23 mouse cellular contexts compared by ENCODE assay signal in genomic region chr3:146570148-146570782, GRCm38 (mm10). TPM values are rescaled to one million over a fixed set of nuclear protein-coding genes. Genes with fewer than 3 reads are reported as not detected.
DNase-seq lines count a peak whose midpoint lies in the region; ATAC-seq and TF ChIP-seq lines count a peak whose summit lies in the region.
"Had no signal": no experiment of that assay in that cellular context is flagged by ENCODE, and none has a peak within 500 bp of the region (broad histone marks: within the 10 kb centered on the region; RNA-seq: fewer than 3 reads in every experiment).

Gene Uox (plus strand): TSS chr3:146570426.

- H3K27me3 ChIP-seq in forebrain, embryonic 11.5 days (ENCODE audit: control insufficient read depth, insufficient read depth, low read length): no peaks in the 10 kb centered on the region
- no peaks in the 10 kb centered on the region for H3K27me3 ChIP-seq in forebrain, postnatal 0 days (ENCODE audit: insufficient read depth, low read length)
- no peaks in the 10 kb centered on the region for H3K27me3 ChIP-seq in intestine, embryonic 16.5 days (replicated peaks; ENCODE audit: control insufficient read depth, insufficient read depth, low read length)
- no peaks in the 10 kb centered on the region for H3K27me3 ChIP-seq in liver, embryonic 12.5 days (replicated peaks)
- H3K27me3 ChIP-seq in liver, embryonic 16.5 days (ENCODE audit: control insufficient read depth, insufficient read depth, low read depth, low read length): no peaks in the 10 kb centered on the region
- H3K27me3 ChIP-seq: CH12.LX; embryonic facial prominence, embryonic 13.5 days; forebrain, embryonic 13.5 days; heart, embryonic 13.5 days; hindbrain, embryonic 12.5 days; Patski had no signal

- no peak within 1 kb of the TSS for H3K9ac ChIP-seq in forebrain, embryonic 11.5 days (ENCODE audit: low read length)
- no peak within 1 kb of the TSS for H3K9ac ChIP-seq in forebrain, postnatal 0 days
- no peak within 1 kb of the TSS for H3K9ac ChIP-seq in intestine, embryonic 16.5 days (ENCODE audit: low read depth, low read length)
- no peak within 1 kb of the TSS for H3K9ac ChIP-seq in liver, embryonic 12.5 days
- H3K9ac ChIP-seq in liver, embryonic 16.5 days (ENCODE audit: low read depth, low read length): no peak within 1 kb of the TSS
- H3K9ac ChIP-seq: embryonic facial prominence, embryonic 13.5 days; forebrain, embryonic 13.5 days; heart, embryonic 13.5 days; hindbrain, embryonic 12.5 days had no signal

- no peak for TF ChIP-seq CTCF in forebrain, postnatal 0 days (IDR thresholded peaks at IDR 0.05; ENCODE audit: low read depth)

- no peaks in the 10 kb centered on the region for H3K36me3 ChIP-seq in forebrain, embryonic 11.5 days (ENCODE audit: control insufficient read depth, insufficient read depth, low read length)
- H3K36me3 ChIP-seq in forebrain, postnatal 0 days (ENCODE audit: insufficient read depth): no peaks in the 10 kb centered on the region
- H3K36me3 ChIP-seq in intestine, embryonic 16.5 days (ENCODE audit: control insufficient read depth, insufficient read depth, low read length): no peaks in the 10 kb centered on the region
- no peaks in the 10 kb centered on the region for H3K36me3 ChIP-seq in liver, embryonic 12.5 days
- no peaks in the 10 kb centered on the region for H3K36me3 ChIP-seq in liver, embryonic 16.5 days (ENCODE audit: control insufficient read depth, insufficient read depth)
- H3K36me3 ChIP-seq: embryonic facial prominence, embryonic 13.5 days; heart, embryonic 13.5 days; hindbrain, embryonic 12.5 days had no signal

- no peaks in the 10 kb centered on the region for H3K9me3 ChIP-seq in forebrain, embryonic 11.5 days (ENCODE audit: control insufficient read depth, low read length)
- no peaks in the 10 kb centered on the region for H3K9me3 ChIP-seq in forebrain, postnatal 0 days (ENCODE audit: low read length)
- H3K9me3 ChIP-seq in intestine, embryonic 16.5 days (ENCODE audit: control insufficient read depth, low read length): no peaks in the 10 kb centered on the region
- no peaks in the 10 kb centered on the region for H3K9me3 ChIP-seq in liver, embryonic 12.5 days (replicated peaks)
- no peaks in the 10 kb centered on the region for H3K9me3 ChIP-seq in liver, embryonic 16.5 days (replicated peaks; ENCODE audit: control insufficient read depth, low read length)
- H3K9me3 ChIP-seq: embryonic facial prominence, embryonic 13.5 days; forebrain, embryonic 13.5 days; heart, embryonic 13.5 days; hindbrain, embryonic 12.5 days had no signal

- peak; percentile 33 for DNase-seq in forebrain, embryonic 11.5 days (ENCODE audit: low spot score)
- DNase-seq in forebrain, postnatal 0 days: no peak
- DNase-seq in frontal cortex, postnatal 25 days (ENCODE audit: low spot score in 2 of 2): no peak
- DNase-seq in layer of hippocampus, postnatal 14 days (ENCODE audit: low spot score in 2 of 2): no peak
- DNase-seq in heart, postnatal 10 days: no peak
- DNase-seq: cerebellum, adult 11-12 months; cerebellum, adult 9-10 months; cerebellum, postnatal 25 days; gastrocnemius, postnatal 14 days; heart, postnatal 4 days had no signal

- 87% methylated on average over 10 of the region's 10 CpGs for WGBS in forebrain, embryonic 11.5 days
- WGBS in forebrain, postnatal 0 days: 70% methylated on average over 10 of the region's 10 CpGs
- 66% methylated on average over 10 of the region's 10 CpGs for WGBS in intestine, embryonic 16.5 days
- 68% methylated on average over 10 of the region's 10 CpGs for WGBS in liver, embryonic 12.5 days (ENCODE audit: insufficient replicate concordance)
- WGBS in liver, embryonic 16.5 days (ENCODE audit: insufficient replicate concordance): 60% methylated on average over 10 of the region's 10 CpGs

- H3K4me3 ChIP-seq in forebrain, embryonic 11.5 days (ENCODE audit: low read depth, low read length): no peak within 1 kb of the TSS
- H3K4me3 ChIP-seq in forebrain, postnatal 0 days (ENCODE audit: low read depth, low read length): no peak within 1 kb of the TSS
- no peak within 1 kb of the TSS for H3K4me3 ChIP-seq in intestine, embryonic 16.5 days (ENCODE audit: low read length)
- H3K4me3 ChIP-seq in liver, embryonic 12.5 days: no peak within 1 kb of the TSS
- H3K4me3 ChIP-seq in liver, embryonic 16.5 days (ENCODE audit: low read depth, low read length): no peak within 1 kb of the TSS
- H3K4me3 ChIP-seq: embryonic facial prominence, embryonic 13.5 days; forebrain, embryonic 13.5 days; heart, embryonic 13.5 days; hindbrain, embryonic 12.5 days had no signal

- intact Hi-C loops in heart, postnatal 10 days (cut with DNase I): no loop called here

- ATAC-seq in forebrain, embryonic 11.5 days (replicated peaks; ENCODE audit: low FRiP score): no peak
- ATAC-seq in forebrain, postnatal 0 days: no peak
- peak; percentile 38; the same call in 1 of the 2 replicates for ATAC-seq in intestine, embryonic 16.5 days
- ATAC-seq in liver, embryonic 12.5 days: peak; percentile 73
- peak; percentile 86 for ATAC-seq in liver, embryonic 16.5 days (ENCODE audit: low read depth)
- ATAC-seq: activated CD4-positive, CD25-positive, alpha-beta regulatory T cell, adult 4 months; forebrain, embryonic 13.5 days; hindbrain, embryonic 16.5 days; inflammation-experienced regulatory T-cells, adult 6 months; Patski had no signal

- H3K4me2 ChIP-seq in forebrain, embryonic 11.5 days (ENCODE audit: low read depth, low read length, severe bottlenecking): no peak within 1 kb of the TSS
- no peak within 1 kb of the TSS for H3K4me2 ChIP-seq in forebrain, postnatal 0 days (ENCODE audit: low read depth)
- H3K4me2 ChIP-seq in intestine, embryonic 16.5 days (ENCODE audit: low read depth, low read length): no peak within 1 kb of the TSS
- no peak within 1 kb of the TSS for H3K4me2 ChIP-seq in liver, embryonic 12.5 days
- no peak within 1 kb of the TSS for H3K4me2 ChIP-seq in liver, embryonic 16.5 days (ENCODE audit: low read depth, low read length)
- H3K4me2 ChIP-seq: embryonic facial prominence, embryonic 13.5 days; forebrain, embryonic 13.5 days; heart, embryonic 13.5 days; hindbrain, embryonic 12.5 days had no signal

- no peaks in the 10 kb centered on the region for H3K4me1 ChIP-seq in forebrain, embryonic 11.5 days (replicated peaks; ENCODE audit: control insufficient read depth, insufficient read depth, low read length)
- H3K4me1 ChIP-seq in forebrain, postnatal 0 days (ENCODE audit: insufficient read depth): no peaks in the 10 kb centered on the region
- H3K4me1 ChIP-seq in intestine, embryonic 16.5 days (ENCODE audit: control insufficient read depth, insufficient read depth, low read length): no peaks in the 10 kb centered on the region
- H3K4me1 ChIP-seq in liver, embryonic 12.5 days: no peaks in the 10 kb centered on the region
- H3K4me1 ChIP-seq in liver, embryonic 16.5 days (ENCODE audit: control insufficient read depth, low read depth, low read length): peaks cover 2% of the 10 kb centered on the region
- H3K4me1 ChIP-seq: embryonic facial prominence, embryonic 13.5 days; forebrain, embryonic 13.5 days; heart, embryonic 13.5 days; hindbrain, embryonic 12.5 days had no signal

- H3K27ac ChIP-seq in forebrain, embryonic 11.5 days (ENCODE audit: low read depth, low read length): no peak within 1 kb of the TSS
- no peak within 1 kb of the TSS for H3K27ac ChIP-seq in forebrain, postnatal 0 days (ENCODE audit: low read depth, low read length)
- no peak within 1 kb of the TSS for H3K27ac ChIP-seq in intestine, embryonic 16.5 days (ENCODE audit: low read length)
- peak within 1 kb of the TSS; percentile 43 for H3K27ac ChIP-seq in liver, embryonic 12.5 days
- H3K27ac ChIP-seq in liver, embryonic 16.5 days (ENCODE audit: low read length): peak within 1 kb of the TSS; percentile 78
- H3K27ac ChIP-seq: embryonic facial prominence, embryonic 13.5 days; forebrain, embryonic 13.5 days; heart, embryonic 13.5 days; hindbrain, embryonic 12.5 days had no signal

RNA-seq across cellular contexts. Expression of gene Uox, which starts in this region (rescaled TPM):
- not detected in 2 replicates for polyA plus RNA-seq in forebrain, embryonic 11.5 days (2014; fragmentation: Nextera tagmentation; extraction: Ambion mirVana)
- total RNA-seq in forebrain, postnatal 0 days (2014; rRNA removed): 0.08 and 0.43 TPM in 2 replicates
- polyA plus RNA-seq in forebrain, postnatal 0 days (2015; fragmentation: Nextera tagmentation; extraction: Ambion mirVana): 0.19 and 0.25 TPM in 2 replicates
- 0.64 and 1.8 TPM in 2 replicates for polyA plus RNA-seq in intestine, embryonic 16.5 days (2015; fragmentation: Nextera tagmentation; extraction: Ambion mirVana)
- 0.69 and 0.87 TPM in 2 replicates for polyA plus RNA-seq in liver, embryonic 12.5 days (2016; fragmentation: Nextera tagmentation; extraction: Ambion mirVana)
- 97.0 and 121 TPM in 2 replicates for polyA plus RNA-seq in liver, embryonic 16.5 days (2015; fragmentation: Nextera tagmentation; extraction: Ambion mirVana)
- total RNA-seq in layer of hippocampus, postnatal 14 days (2021): not detected
- total RNA-seq in heart, postnatal 10 days (2021): not detected
- total RNA-seq: CH12.LX; gastrocnemius, postnatal 14 days; heart, postnatal 4 days had no signal
- polyA plus RNA-seq: activated CD4-positive, CD25-positive, alpha-beta regulatory T cell, adult 4 months; adrenal gland, adult 2 months; forebrain, embryonic 13.5 days; hindbrain, embryonic 12.5 days; hindbrain, embryonic 16.5 days had no signal

Comparison
In these comparisons a context has a peak if more than half of its experiments do, and no peak if none do; other contexts are left out.
1. RNA of gene Uox (polyA plus RNA-seq): 97.0 to 121 TPM in liver, embryonic 16.5 days; 0.64 to 1.8 TPM in intestine, embryonic 16.5 days, 0.69 to 0.87 TPM in liver, embryonic 12.5 days, 0.19 to 0.25 TPM in forebrain, postnatal 0 days and not detected in forebrain, embryonic 11.5 days; every median in the first group is over 10 times any median in the second.
2. Peak in DNase-seq in forebrain, embryonic 11.5 days; RNA of the gene not detected or under 1 TPM.
3. Peak in ATAC-seq and H3K27ac ChIP-seq in liver, embryonic 12.5 days; RNA of the gene not detected or under 1 TPM.
4. ATAC-seq: peak in intestine, embryonic 16.5 days (single experiment) and liver, embryonic 16.5 days (single experiment); none in forebrain, embryonic 11.5 days (single experiment) and forebrain, postnatal 0 days (single experiment).